Mouse (Mus musculus): Measurements from ENCODE around the gene Adprm.
"Not testable (repeated sequence)": the region's sequence is repeated elsewhere in the genome, so short reads cannot be mapped to it uniquely, and the experiment has no call there.

The Adprm gene

DNA sequence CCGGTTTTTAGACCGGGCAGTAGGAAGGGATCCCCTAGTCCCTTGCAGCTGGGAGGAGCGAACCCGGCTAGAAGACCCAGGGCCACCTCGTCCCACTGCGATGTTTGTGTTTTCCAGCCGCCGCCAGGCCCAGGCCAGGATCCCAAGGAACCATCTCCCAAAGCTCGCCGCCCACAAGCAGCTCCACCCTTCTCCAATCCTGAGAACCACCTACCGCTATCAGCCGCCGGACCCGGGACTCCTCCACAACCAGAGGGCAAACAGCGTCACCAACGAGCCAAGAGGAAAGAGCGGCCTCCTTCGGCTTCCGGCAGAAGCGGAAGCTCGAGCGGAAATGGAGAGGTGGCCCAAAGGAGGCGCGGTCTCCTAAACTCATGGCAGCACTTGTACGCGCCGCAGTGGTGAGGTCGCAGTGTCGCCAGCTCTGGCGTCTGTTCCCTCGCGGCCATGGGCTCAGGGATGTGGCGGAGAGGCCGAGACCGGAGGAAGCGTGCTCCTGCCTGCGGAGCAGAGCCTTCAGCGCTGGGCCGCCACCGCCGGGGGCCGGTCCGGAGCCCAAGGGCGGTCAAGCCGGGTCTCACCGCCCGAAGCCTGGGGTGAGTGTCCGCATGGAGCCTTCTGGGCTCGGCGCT lies at the start of gene Adprm, which contains the start of gene Sco1:
Gene Adprm (minus strand): TSS at position 274 of the 632 bp plus-strand sequence.
Gene Sco1 (plus strand): TSS at position 350 of the 632 bp plus-strand sequence.
- peak; percentile 20 for DNase-seq (ENCODE audit: extremely low spot score, low read depth, low spot score)

DNA sequence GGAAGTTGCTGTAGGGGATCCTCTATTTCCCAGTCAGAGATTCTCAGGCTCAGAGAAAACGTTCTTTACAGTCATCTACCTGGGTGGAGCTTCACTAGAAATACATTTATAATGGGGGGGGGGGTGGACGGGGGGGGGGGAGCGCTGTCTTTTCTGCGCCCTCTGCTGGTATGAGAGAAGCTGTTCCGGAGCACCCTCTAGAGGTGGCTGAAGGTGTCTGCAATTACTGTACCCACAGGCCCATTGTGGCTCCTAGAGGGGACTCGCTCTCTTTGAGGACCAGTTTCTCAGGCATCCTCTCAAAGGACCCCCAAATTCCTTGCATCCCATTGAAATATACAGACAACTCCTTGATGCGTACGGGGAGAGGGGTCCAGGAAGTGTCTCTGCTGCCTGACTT lies 49.3 kb upstream of the Adprm start:
- no peak for DNase-seq (ENCODE audit: extremely low spot score, low read depth, low spot score)

DNA sequence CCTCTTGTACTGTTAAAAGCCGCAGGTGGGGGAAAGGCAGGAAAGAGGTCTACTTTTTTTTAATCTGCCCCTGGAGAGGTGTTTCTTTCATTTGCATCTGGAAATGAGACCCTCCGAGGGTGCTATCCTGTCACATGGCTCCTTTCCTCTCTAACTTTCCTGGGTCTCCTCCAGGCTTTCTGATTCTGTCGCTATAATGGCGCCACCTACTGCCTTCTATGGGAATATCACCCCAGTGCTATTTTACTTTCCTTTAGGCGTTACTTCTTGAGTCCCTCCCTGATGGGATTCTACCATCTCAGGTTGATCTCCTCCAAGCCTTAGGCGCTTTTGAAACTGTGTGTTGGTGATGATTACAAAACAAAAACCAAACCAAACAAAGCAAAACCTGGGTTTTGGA lies 47.8 kb upstream of the Adprm start:
- no peak for DNase-seq (ENCODE audit: extremely low spot score, low read depth, low spot score)

DNA sequence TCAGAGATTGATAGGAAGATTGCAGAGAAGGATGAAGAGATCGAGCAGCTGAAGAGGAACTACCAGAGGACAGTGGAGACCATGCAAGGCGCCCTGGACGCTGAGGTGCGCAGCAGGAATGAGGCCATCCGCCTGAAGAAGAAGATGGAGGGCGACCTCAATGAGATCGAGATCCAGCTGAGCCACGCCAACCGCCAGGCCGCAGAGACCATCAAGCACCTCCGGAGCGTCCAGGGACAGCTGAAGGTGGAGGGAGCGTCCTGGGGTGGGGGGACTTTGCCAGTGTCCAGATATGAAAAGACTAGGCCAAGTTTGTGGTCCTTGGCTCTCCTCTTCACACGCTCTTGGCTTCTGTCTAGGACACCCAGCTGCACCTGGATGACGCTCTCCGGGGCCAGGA lies 46.8 kb upstream of the Adprm start:
- DNase-seq (ENCODE audit: extremely low spot score, low read depth, low spot score): no peak

DNA sequence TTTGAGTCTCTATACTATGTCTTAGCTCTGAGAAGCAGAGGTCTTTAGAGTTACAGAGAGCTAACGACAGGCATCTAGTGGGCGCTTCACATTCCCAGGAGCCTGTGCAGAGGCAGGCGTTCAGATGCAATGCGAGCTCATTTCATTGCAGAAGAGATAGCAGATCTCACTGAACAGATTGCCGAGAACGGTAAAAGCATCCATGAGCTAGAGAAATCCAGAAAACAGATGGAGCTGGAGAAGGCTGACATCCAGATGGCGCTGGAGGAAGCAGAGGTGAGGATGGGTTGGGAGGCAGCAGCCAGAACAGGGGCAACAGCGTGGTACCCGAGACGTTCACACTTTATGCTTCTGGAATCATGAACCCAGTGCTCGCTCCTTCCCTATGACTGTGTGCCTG lies 46.0 kb upstream of the Adprm start:
- DNase-seq (ENCODE audit: extremely low spot score, low read depth, low spot score): no peak

DNA sequence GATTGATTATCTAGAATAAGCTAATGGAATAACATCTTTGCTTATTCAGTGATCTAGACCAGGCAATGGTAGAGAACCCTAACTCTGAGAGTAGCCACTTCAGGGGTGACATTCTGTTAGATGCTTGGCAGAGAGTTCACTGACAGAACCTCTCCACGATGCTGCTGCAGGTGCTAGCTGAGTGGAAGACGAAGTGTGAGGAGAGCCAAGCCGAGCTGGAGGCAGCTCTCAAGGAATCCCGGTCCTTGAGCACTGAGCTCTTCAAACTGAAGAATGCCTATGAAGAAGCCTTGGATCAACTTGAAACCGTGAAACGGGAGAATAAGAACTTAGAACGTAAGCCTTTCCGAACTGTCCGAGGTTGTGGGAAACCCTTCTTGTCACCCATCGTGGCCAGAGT lies 45.3 kb upstream of the Adprm start:
- DNase-seq (ENCODE audit: extremely low spot score, low read depth, low spot score): no peak

DNA sequence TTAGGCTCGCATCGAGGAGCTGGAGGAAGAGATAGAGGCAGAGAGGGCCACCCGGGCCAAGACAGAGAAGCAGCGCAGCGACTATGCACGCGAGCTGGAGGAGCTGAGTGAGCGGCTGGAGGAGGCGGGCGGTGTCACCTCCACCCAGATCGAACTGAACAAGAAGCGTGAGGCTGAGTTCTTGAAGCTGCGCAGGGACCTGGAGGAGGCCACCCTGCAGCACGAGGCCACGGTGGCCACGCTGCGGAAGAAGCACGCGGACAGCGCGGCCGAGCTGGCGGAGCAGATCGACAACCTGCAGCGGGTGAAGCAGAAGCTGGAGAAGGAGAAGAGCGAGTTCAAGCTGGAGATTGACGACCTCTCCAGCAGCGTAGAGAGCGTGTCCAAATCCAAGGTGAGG lies 42.1 kb upstream of the Adprm start:
- no peak for DNase-seq (ENCODE audit: extremely low spot score, low read depth, low spot score)

DNA sequence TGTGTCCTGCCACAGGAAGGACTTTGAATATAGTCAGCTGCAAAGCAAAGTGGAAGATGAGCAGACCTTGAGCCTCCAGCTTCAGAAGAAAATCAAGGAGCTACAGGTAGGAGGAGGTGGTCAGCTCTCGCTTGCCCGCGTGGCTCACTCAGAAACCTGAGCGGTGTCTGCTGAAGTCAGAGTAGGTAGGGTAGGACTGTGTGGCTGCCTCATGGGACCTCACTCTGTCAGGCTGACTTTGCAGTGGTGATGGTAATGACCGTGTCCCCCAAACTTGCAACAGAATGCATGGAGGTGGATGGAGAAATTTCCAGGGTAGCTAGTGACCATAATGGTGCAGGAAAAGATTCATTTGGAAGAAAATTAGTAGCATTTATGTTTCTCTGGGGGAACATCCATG lies 41.3 kb upstream of the Adprm start:
- DNase-seq (ENCODE audit: extremely low spot score, low read depth, low spot score): no peak

DNA sequence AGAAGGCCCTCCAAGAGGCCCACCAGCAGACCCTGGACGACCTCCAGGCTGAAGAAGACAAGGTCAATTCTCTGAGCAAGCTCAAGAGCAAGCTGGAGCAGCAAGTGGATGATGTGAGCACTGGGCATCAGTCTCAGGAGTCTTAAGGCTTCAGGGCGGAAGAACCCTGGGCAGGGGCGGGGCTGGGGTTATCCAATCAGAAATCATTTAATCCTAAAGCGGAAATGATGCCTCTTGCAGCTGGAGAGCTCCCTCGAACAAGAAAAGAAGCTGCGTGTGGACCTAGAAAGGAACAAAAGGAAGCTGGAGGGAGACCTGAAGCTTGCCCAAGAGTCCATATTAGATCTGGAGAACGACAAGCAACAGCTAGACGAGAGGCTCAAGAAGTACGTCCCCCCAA lies 40.8 kb upstream of the Adprm start:
- DNase-seq (ENCODE audit: extremely low spot score, low read depth, low spot score): no peak

DNA sequence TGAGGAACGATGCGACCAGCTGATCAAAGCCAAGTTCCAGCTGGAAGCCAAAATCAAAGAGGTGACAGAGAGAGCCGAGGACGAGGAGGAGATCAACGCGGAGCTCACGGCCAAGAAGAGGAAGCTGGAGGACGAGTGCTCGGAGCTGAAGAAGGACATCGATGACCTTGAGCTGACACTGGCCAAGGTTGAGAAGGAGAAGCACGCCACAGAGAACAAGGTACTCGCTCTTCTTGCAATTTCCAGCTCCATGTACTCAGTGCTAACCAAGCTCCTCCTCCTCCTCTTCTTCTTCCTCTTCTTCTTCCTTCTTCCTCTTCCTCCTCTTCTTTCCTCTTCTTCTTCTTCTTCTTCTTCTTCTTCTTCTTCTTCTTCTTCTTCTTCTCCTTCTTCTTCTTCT lies 40.0 kb upstream of the Adprm start:
- DNase-seq (ENCODE audit: extremely low spot score, low read depth, low spot score): not testable (repeated sequence)

DNA sequence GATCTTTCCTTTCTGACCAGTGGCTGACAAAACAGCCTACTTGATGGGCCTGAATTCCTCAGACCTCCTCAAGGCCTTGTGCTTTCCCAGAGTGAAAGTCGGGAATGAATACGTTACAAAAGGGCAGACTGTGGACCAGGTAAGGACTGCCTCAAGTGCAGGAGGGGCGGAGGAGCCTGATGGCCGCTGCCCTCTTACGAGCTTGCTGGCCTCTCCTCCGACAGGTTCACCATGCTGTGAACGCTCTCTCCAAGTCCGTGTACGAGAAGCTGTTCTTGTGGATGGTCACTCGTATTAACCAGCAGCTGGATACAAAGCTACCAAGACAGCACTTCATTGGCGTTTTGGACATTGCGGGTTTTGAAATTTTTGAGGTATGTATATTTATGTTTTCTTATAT lies 34.8 kb upstream of the Adprm start:
- no peak for DNase-seq (ENCODE audit: extremely low spot score, low read depth, low spot score)

DNA sequence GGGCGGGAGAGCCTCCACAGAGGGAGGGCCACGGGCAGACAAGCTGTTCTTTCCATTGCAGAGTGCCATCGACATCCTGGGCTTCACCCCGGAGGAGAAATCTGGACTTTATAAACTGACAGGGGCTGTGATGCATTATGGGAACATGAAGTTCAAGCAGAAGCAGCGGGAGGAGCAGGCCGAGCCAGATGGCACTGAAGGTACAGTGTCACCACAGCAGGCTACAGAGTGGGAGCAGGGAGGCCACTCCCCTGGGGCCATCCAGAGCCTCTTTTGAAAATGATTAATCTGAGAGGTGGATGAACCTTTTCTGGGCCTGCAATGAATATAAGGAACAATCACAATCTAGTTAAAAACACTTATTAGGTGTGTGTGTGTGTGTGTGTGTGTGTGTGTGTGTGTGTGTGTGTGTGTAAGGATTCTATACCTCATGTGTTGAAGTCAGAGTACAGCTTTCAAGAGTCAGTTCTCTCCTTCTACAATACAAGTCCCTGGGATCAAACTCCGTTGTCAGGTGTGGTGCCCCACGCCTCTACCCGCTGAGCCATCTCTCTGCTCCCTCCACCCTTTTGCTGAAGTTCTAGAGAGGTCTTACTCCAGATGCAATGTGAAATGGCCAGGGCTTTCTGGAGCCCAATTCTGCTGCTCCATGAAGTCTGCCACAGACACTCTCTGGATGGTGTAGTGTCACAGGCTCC lies 34.2 kb upstream of the Adprm start:
- DNase-seq (ENCODE audit: extremely low spot score, low read depth, low spot score): no peak

DNA sequence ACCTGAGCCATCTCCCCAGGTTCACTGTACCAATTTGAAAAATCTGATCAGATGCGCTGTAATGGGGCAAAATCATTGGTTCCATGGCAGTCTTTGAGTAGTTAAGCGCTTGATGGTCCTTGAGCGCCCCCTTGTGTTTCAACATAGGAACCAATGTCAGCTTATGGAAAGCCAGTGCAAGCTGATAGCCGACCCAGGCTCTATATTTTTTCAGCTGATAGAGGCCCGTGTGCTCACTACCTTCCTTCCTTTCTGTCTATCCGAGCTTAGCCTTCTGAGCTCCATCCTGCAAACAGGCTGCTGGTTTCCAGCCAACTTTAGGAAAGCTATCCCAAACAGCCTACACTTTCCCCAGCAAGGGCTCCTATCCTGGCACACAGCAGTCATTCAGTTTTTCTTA lies 33.1 kb upstream of the Adprm start:
- DNase-seq (ENCODE audit: extremely low spot score, low read depth, low spot score): peak; percentile 73

DNA sequence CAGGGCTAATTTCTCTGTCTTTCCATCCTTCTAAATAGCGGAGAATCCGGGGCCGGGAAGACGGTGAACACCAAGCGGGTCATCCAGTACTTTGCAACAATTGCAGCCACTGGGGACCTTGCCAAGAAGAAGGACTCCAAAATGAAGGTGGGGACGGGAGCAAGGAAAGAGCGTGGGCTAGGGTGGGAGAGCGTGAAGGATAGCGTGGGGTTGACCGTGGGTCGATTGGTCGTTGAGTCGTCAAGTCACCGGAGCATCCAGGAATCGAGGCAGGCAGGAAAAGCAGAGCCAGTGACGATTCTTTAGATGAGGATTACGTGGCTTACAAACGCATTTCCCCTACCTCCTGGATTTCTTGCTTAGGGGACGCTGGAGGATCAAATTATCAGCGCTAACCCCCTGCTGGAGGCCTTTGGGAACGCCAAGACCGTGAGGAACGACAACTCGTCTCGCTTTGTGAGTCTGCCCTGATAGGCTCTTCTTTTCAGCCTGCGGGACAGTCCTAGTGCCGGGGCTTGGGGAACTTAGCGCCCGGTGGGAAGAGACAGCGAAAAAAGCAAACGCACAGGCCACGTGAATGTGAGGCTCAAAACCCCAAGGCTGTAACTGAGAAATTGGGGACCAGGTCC lies 31.4 kb upstream of the Adprm start:
- no peak for DNase-seq (ENCODE audit: extremely low spot score, low read depth, low spot score)

DNA sequence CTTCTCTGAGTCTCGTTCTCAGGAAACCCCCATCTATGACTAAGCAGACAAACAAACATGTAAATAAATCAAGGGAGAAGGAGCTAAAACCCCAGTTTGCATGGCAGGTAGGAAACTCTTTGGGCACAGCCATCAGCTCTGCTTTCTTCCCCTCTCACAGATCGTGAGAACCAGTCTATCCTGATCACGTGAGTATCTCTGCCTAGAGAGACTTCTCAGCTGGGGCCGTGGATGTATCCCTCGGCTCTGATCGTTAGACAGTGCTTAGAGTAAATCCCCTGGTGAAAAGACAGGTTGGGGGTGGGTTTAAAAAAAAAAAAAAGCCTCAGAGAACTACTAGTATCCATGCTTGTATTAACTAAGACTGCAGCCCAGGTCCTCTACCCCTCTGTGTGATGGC lies 30.8 kb upstream of the Adprm start:
- DNase-seq (ENCODE audit: extremely low spot score, low read depth, low spot score): no peak

DNA sequence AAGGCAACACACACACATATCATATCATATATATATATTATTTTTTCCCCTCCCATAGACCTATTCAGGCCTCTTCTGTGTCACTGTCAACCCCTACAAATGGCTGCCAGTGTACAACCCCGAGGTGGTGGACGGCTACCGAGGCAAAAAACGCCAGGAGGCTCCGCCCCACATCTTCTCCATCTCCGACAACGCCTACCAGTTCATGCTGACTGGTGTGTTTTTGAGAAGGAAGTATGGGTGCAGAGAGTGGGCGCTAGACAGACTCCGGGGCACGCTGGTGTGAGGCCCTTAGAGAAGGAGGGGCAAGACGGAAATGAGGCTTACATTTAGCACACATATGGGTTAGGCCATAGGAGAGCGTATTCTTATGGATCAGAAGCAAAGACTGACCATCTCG lies 30.4 kb upstream of the Adprm start:
- no peak for DNase-seq (ENCODE audit: extremely low spot score, low read depth, low spot score)

DNA sequence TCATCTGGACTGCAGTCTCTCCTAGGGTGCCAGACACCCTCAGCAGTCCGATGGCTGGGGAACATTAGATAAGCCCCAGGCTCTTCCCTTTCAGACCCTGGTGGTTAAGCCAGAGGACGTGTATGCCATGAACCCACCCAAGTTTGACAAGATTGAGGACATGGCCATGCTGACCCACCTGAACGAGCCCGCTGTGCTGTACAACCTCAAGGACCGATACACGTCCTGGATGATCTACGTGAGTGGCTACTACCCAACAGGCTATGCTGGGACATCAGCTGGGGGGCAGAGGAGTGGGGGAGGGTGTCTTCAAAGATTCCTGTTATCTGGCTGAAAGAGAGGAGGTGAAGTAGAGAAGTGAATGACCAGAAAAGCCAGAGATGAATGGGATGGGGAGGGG lies 29.8 kb upstream of the Adprm start:
- no peak for DNase-seq (ENCODE audit: extremely low spot score, low read depth, low spot score)

DNA sequence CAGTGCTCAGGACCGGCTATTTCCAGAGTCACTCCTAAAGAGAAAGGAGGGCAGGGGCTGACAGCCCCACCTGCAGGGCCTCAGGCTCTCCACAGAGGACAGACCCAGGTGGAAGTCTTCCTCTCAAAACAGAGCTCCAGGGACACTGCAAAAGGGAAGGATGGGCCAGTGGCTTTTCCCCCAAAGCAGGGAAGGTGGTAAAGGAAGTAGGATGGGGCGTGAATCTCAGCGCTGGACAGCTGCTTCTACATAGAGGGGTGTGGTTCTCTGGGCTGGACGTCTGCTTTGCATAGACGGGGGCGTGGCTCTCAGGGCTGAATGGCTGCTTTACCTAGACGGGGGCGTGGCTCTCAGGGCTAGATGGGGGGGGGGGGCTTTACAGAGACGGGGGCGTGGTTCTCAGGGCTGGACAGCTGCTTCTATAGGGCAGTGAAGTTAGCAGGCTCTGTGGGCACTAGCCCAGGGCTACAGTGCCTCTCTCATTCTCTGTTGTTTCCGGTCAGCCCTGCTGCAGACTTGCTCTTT lies 28.8 kb upstream of the Adprm start:
- no peak for DNase-seq (ENCODE audit: extremely low spot score, low read depth, low spot score)

DNA sequence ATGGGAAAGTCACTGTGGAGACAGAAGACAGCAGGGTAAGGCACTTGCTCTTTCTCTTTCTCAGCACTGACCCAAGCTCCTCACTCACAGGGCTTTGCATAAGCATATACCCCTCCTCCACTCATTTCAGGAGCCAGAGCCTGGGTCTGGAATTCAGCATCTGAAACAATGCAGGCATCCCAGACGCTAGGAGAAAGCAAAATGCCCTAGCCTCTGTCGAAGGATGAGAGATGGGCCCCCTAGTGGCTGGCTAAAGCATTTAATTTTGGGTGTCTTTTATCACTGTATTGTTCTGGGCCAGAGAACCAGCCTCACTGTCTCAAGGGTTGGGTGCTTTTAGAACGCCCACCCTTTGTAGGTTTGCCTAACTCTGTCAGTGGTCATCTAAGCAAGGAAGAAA lies 27.8 kb upstream of the Adprm start:
- no peak for DNase-seq (ENCODE audit: extremely low spot score, low read depth, low spot score)

DNA sequence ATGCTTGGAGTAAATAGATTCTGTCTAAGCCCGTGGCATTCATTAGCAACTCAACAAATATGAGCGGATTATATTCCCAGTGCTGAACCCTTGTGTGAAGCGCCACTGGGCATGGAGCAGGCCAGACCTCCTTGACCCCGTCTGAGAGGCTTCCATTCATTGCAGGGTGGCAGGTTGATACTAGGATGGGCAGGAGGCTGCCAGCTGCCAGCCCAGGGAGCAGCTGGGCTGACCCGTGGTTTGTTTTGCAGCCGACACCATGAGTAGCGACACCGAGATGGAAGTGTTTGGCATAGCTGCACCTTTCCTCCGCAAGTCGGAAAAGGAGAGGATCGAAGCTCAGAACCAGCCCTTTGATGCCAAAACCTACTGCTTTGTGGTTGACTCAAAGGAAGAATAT lies 27.3 kb upstream of the Adprm start:
- no peak for DNase-seq (ENCODE audit: extremely low spot score, low read depth, low spot score)

DNA sequence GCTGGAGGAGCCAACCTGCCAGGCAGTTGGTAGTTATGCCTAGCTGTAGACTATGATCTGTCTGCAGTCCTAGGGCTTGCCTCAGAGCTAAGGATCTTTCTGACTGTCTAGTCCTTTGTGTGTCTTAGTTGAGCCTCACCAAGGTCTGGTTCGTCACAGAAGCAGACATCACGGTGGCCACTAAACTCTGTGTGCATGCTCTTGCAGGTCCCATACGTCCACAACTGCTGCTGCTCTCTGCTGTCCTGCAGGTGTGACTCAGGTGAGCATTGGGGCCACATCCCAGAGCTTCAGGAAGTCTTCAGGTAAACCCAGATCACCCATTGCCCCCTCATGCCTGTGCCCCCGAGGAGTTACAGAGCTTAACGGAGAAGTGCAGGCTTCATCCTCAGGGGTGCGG lies 26.5 kb upstream of the Adprm start:
- DNase-seq (ENCODE audit: extremely low spot score, low read depth, low spot score): no peak

DNA sequence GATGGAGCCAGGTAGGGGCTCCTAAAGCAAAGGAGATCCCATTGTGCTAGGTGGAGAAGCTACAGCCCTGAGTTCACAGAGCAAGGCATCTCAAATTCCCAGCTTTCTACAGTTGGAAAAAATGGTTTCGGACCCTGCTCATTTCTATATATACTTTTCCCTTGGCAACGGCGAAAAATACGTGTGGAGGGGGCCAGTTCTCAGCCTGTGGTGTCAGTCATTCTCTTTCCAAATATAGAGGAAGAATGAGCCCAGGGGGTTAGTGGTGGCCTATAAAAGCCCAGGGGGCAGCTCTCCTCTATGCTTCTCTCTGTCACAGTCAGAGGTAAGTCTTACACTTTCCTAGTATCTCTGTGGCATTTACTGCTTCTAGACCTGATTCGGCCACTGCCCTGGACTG lies 25.6 kb upstream of the Adprm start, which contains the start of gene Myh3:
Gene Myh3 (plus strand): TSS at position 301 of the 400 bp plus-strand sequence.
- DNase-seq (ENCODE audit: extremely low spot score, low read depth, low spot score): no peak

All from hindlimb bud, embryonic 11.5 days (tissue).